Mouse (Mus musculus) common myeloid progenitor, adult 5-6 weeks (primary cell): ENCODE measurements around the gene Treh. TPM values are rescaled to one million over a fixed set of nuclear protein-coding genes. Genes with fewer than 3 reads are reported as not detected.
A peak's percentile ranks its signal among the peaks of the same experiment; 100 is the strongest.

Source experiments
- ATAC-seq: replicated peaks from 2 replicates; pipeline ENCODE4 v1.8.0; 2016; ENCODE audit warnings: low read depth, mild to moderate bottlenecking, moderate TSS enrichment, inconsistent platforms; ENCODE audit not compliant: poor library complexity, severe bottlenecking
- total RNA-seq: library from RNA; stranded (forward); fragments of 200-1000, 187-1606 nt; gene quantifications from 2 replicates; pipeline ENCODE4 v1.2.3, GENCODE M21; 2017

Treh gene
- total RNA-seq, 1 experiment from 2014 or later = not detected

DNA sequence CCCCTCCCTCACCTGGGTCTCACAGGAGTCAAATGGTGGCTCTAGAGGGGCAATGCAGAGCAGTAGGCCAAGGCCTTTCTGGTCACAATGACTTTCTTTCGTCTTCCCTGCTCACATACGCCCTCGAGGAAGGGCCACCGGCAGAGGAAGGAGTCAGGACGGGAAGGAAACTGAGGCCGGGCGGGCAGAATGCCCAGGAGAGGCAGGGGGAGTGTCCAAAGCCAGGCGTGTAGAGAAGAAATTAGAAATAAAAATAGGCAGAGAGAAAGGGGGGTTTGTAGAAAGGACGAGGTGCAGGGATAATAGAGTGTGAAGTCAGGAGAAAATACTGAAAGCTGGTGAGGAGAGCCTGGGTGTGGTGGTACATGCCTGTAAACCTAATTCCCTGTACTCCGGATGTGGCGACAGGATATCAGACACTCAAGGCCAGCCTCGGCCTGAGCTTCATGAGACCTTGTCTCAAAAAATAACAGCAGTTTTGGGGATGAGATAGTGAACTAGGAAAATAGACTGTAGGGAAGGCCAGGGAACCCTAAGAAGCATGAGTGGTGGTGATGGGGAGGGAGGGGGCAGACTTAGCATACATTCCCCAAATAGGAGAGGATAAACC, 60.0 kb downstream of the Treh start:
- no peak for ATAC-seq

DNA sequence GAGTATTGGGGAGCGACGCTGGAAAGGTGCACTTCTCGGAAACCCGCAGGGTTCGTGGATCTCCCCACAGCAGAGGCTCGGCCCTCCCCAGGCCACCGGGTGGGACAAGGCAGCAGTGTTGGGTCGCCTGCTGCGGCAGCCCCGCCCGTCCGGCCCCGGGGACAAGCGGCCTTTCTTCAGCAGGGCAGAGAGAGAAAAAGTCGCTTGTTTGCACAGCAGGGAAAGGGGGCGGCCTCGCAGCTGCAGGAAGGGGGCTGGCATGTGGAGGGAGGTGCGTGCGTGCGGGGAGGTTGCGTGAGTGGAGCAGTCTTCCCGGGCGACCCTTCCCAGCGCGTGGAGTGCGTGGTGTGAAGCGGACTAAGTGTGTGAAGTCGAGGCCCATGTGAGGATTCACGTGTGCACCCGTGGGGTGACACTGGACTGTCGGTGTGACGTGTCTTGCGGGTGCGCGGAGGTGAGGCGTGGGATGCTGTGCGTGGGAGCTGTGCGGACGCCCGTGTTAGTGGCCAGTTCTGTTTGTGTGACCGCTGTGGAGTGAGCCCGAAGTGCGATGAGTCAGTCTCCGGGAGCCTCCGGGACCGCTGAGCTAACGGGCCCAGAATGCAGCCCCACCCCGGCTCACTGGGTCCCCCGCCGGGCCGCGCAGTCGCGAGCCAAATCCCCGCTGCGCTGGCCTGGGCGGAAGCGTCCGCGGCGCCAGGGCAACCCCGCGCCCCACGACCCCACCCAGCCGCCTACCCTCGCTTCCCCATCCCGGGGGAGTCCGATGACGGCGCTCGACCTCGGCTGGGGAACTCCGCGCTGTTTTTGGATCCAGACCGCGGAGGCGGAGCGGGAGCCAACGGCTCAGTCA, 60.9 kb downstream of the Treh start:
- ATAC-seq = peak; percentile 16; the same call in 1 of the 2 replicates

DNA sequence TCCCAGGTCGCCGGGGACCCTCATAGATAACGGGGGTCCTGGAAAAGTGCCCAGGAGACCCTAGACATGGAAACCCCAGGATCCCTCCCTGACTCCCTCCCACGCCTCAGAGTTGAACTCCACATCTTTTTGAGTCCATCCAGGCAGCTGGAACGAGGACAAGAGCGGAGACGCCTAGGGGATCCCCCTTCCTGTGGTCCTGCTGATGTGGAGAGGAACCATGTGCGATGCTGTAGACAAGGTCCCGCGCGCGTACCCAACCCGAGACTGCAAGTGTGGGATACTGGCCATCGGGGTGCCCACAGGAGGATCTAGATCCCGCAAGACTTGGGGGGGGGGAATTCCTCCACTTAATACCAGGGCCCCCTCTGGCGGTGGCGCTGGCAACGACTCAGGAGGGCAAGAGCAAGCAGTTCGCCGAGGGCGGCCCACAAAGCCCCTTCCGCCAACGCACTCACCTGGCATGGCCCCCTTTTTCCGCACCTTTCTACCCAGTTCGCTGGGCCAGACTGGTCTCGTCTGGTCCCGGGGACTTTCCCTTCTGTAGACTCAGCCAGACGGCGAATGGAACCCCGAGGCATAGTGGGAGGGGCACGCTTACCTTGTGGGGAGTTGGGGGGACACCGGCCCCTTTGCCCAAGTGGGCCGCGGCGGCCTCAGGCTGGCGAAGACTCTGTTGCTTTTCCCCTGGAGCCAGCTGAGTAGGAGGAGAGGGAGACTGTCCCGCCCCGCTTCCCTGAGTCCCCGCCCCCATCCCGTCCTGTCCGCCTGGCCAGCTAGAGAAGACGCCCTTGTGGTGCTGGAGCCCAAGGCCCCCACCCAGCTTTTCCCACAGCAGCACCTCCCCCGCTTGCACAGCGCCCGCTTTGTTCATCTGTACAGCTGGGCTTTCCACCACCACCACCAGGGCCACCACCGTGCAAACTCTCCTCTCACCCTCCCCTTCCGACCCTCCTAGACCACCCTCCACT, 61.8 kb downstream of the Treh start, which contains the start of gene Phldb1:
Gene Phldb1, minus strand, starts transcription at position 675 of the 971 bp plus-strand sequence.
- ATAC-seq = peak; percentile 43

DNA sequence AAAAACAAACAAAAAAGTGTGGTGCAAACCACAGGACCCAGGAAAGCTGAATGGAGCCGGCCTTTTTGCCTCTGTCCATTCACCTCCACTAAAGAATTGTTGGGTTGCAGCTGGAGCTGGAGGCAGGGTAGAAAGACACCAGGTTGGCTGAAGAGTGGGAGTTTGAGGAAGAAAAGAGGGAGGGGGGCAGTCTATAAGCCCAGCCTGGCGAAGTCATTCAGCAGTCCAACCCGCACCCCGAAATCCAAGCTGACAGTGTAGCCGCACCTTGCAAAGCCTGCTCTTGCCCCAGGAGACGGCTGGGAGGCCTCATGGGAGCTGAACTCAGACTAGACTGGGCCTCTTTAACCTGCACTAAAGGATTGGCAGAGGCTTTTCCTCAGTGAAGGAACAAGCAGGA, 62.9 kb downstream of the Treh start:
- no peak for ATAC-seq

Other genes starting within 250 kb of the Treh start
- not detected in 2 replicates for gene Foxr1, start 232.1 kb upstream of the Treh start, total RNA-seq
- not detected in 2 replicates for gene Upk2, start 218.3 kb upstream of the Treh start, total RNA-seq
- gene Bcl9l, start 190.4 kb upstream of the Treh start, total RNA-seq = 3.1 and 5.7 TPM in 2 replicates
- gene Cxcr5, start 111.4 kb upstream of the Treh start, total RNA-seq = not detected in 2 replicates
- gene Ddx6, start 68.3 kb upstream of the Treh start, total RNA-seq = 101 and 143 TPM in 2 replicates
- gene Phldb1, start 62.0 kb downstream of the Treh start, total RNA-seq = 7.9 and 9.5 TPM in 2 replicates
- 167 and 196 TPM in 2 replicates for gene Arcn1, start 94.6 kb downstream of the Treh start, total RNA-seq
- 26.1 and 37.7 TPM in 2 replicates for gene Ift46, start 94.7 kb downstream of the Treh start, total RNA-seq
- gene Tmem25, start 126.1 kb downstream of the Treh start, total RNA-seq = 0.44 and 1.4 TPM in 2 replicates
- gene Ttc36, start 129.8 kb downstream of the Treh start, total RNA-seq = not detected in 2 replicates
- 19.9 and 21.1 TPM in 2 replicates for gene Kmt2a, start 208.1 kb downstream of the Treh start, total RNA-seq
- 118 and 199 TPM in 2 replicates for gene Atp5l, start 247.5 kb downstream of the Treh start, total RNA-seq